Mouse (Mus musculus) inflammation-experienced regulatory T-cells, adult 6 months (primary cell): ENCODE measurements around the gene Akap9. TPM values are rescaled to one million over a fixed set of nuclear protein-coding genes. Genes with fewer than 3 reads are reported as not detected.
"Not testable (repeated sequence)": the region's sequence is repeated elsewhere in the genome, so short reads cannot be mapped to it uniquely, and the experiment has no call there.

Experiments
- ATAC-seq: one replicate; pipeline ENCODE4 v1.8.0; 2017
- polyA plus RNA-seq, 3 experiments: library from polyadenylated mRNA; unstranded; fragments of 100-300 nt; shearing (Covaris generic); gene quantifications; one replicate each; pipeline ENCODE4 v1.2.1; 2017

Akap9 gene
- polyA plus RNA-seq, 3 experiments from 2014 or later = 102 to 198 (median 175) TPM

DNA sequence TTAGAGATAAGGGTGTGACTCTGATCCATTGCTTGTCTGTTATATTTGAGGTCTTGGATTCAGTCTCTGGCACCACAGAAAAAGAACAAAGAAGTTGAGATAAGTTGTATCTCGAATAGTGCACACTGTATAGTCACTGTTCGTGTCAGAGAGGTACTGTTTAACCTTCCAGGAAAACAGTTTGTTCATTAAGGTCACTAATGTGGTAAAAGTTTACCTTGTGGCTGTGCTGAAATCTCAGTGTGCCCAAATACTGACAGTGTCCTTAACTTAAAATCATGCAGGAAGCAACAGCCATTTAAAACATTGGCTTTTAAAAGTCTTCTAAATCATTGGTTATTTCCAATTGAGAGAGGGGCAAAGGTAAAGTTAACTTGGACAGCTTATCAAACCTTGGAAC, 43.1 kb downstream of the Akap9 start:
- ATAC-seq = no peak

DNA sequence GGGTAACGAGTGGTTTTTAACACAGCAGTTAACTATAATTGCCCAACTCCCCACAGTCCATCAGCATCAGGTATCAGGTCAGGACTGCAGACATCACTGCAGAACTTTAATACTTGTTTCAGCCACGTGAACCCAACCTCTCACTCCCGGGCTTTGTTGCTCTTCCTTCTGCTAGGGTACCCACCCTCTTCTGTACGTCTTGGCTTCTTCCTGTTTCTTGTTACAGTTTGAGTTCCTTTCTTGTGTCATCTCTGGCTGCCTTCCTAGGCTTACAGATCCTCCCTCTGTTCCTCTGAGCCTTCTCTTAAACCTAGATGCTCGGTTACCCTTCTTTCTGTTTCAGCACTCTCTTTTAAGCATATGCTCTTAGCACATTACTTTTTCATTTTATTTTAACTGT, 45.9 kb downstream of the Akap9 start:
- ATAC-seq = no peak

GRCm38 (mm10) chr5:3974896-3975295, 47.0 kb downstream of the Akap9 start:
- ATAC-seq = no peak

DNA sequence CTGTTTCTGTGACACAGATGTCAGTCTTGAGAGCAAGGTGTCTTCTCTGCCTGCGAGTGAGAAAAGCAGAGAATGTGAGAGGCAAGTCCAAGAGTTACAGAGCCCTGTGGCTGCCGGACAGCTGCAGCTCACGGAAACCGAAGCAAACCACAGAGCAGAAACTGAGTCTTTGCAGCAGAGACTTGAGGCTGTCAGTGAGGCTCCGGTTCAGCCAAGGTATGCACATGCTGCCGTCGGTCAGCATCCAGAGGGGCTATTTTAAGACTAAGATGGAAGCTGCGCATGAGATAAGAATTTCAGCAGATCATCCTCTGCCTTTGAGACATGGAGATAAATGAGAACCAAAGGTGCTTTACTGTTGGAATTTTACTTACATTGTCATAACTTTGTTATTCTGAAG, 48.3 kb downstream of the Akap9 start:
- ATAC-seq = no peak

GRCm38 (mm10) chr5:3977904-3978303, 50.0 kb downstream of the Akap9 start:
- ATAC-seq = no peak

GRCm38 (mm10) chr5:3989608-3990007, 61.8 kb downstream of the Akap9 start:
- ATAC-seq = no peak

GRCm38 (mm10) chr5:3990499-3990898, 62.6 kb downstream of the Akap9 start:
- no peak for ATAC-seq

GRCm38 (mm10) chr5:4004531-4005469, 76.9 kb downstream of the Akap9 start:
- ATAC-seq = no peak

DNA sequence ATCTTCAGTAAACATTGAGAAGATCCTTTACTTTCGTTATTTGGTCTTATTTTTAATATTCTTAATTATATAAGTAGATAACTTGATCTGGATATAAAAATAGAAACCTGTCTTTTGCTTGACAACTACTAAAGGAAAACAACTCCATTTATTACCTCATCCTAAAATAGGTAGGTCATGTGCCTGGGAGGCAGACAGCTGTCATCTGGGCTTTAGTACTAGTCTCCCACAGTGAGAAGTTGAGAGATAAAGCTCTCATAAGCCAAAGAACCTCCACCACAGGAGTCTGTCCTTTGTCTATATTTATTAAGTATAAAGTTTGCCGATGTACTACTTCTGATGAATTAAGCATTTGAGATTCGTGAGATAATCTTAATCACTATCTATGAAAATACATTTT, 78.8 kb downstream of the Akap9 start:
- no peak for ATAC-seq

GRCm38 (mm10) chr5:4008266-4008665, 80.4 kb downstream of the Akap9 start:
- no peak for ATAC-seq

DNA sequence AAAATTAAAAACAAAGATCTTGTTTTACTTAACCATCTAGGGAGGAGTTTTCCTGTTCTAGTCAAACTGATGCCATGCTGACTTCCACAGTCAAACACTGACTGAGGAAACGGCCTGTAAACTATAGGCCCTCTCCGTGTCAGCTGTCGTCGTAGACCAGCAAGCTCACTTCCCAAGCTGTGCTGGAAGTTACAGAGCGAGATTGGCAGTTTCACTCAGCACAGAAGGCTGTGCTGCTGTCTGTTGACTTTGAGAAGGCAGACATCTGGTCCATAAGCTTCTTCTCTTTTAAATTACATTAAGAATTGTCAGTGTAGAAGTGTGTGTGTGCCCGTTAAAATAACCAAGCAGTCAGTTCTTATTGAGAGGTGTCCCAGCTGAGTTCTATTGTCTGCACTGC, 81.7 kb downstream of the Akap9 start:
- ATAC-seq = no peak

DNA sequence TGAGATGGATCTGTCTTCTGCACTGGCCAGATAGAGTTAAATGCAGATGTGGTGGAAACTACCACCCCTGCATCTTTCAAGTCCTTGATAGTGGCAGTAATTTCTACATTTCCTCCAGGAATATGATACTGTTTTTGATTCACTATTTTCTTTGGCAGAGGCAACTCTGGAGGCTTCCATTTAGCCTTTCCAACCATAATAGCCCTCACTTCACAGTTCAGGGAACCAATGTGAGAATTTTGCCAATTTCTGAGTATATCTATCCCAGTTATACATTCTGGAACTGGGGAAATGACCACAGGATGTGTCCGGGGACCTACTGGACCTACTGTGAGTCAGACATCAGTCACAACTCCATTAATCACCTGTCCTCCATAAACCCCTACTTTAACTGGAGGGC, 89.8 kb downstream of the Akap9 start:
- ATAC-seq = not testable (repeated sequence)

- ATAC-seq = no peak
Observed at GRCm38 (mm10) chr5:4019377-4019776, 91.5 kb downstream of the Akap9 start.

GRCm38 (mm10) chr5:4020018-4020417, 92.2 kb downstream of the Akap9 start:
- no peak for ATAC-seq

- no peak for ATAC-seq
Observed at GRCm38 (mm10) chr5:4023186-4023585, 95.3 kb downstream of the Akap9 start.

DNA sequence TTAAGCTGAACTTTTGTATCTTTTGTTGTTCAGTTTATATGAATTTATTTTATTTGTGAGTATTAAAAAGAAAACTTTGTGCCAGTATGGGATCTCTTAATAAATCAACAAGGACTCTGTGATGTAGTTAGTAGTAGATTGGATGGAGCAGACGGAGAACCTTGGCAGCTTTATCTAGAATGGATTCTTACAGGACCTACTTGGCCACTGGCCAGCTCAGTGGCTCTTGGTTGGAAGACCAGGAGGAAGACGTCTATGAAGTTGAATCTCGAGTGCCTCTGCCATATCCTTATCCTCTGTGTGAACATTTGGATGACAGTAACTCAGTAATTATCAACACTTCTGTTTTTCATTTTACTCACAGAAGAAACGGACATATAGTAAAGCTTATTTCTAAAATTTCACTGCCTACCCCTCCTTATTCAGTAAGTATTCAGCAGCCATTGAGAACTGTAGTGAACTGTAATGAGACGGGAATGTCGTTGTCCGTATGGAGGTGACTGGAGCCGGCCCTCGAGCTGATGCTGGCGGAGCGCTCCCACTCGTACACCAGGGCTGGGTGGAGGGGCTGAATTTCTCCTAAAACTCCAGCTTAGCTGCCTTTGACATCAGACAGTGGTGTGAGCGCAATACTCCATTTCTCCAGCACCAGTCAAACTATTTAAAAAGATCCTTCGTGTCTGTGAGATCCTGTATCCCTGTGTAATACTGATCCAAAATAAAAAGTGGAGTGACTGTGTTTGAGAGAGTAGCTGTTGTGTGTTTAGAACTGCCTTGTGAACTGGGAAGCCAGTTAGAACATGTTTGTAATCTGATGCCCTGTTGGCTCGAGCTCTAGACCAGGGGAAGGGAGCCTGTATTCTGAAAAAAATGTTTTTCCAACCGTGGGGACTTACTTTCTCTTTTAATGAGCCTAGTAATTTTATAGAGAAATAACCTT, 96.2 kb downstream of the Akap9 start:
- ATAC-seq = no peak

GRCm38 (mm10) chr5:4024727-4025126, 96.9 kb downstream of the Akap9 start:
- ATAC-seq = no peak

GRCm38 (mm10) chr5:4026336-4026735, 98.5 kb downstream of the Akap9 start:
- ATAC-seq = not testable (repeated sequence)

DNA sequence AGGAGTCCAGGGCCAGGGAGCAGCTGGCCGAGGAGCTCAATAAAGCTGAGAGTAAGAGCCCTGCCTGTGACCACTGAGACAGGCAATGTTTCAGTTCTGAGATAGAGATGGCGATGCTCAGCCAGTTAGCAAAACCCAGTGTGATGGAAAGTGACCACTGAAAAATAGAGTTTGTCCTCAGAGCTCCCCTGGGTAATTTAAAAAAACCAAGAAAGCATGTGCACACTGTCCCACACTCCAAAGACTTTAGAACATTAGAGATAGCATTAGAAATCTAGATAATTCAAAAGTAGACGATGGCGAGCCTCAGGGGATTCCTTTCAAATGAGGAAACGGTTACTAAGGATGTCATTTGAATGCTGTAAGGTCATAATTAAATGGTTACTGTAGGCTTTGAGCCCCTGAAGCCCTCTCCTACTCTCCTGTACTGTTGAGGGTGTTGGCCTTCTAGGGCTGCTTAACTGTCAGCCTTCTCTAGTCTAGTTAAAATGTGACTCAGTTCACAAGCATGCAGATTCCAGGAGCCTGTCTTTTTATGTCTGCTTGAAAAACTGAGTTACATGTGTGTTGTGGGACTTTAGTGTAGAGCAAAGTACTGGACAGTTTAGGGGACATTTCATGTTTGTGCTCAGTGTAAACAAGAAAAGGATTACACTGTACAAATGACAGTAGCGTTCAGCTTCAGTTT, 100.8 kb downstream of the Akap9 start:
- no peak for ATAC-seq

DNA sequence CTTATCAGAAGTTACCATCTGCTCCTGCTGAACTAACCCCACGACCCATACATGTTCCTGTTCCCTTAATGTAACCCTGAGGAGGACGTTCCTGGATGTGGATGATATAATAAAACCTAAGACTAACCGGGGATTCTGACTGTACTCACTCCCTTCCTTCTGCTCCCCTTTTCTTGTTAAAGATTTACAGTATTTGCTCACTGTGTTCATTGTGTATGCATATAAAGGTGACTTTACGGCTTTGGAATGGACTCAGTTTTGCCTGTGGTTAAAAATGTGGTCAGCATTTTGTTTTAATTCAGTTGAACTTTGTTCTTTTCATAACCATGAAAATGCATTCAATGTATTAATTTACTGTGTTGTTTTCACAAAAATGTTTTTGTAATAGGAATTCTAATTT, 104.0 kb downstream of the Akap9 start:
- ATAC-seq = no peak

DNA sequence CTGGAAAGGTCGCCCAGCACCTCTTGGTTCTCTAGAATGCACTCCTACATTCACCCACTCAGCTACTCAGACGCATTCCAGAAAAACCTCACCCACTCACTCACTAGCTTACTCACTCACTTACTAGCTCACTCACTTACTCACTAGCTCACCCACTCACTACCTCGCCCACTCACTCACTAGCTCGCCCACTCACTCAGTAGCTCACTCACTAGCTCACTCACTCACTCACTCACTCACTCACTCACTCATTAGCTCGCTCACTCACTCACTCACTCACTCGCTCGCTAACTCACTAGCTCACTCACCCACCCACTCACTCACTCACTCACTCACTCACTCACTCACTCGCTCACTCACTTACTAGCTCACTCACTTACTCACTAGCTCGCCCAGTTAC, 108.8 kb downstream of the Akap9 start:
- ATAC-seq = no peak

GRCm38 (mm10) chr5:4039351-4039750, 111.5 kb downstream of the Akap9 start:
- no peak for ATAC-seq

DNA sequence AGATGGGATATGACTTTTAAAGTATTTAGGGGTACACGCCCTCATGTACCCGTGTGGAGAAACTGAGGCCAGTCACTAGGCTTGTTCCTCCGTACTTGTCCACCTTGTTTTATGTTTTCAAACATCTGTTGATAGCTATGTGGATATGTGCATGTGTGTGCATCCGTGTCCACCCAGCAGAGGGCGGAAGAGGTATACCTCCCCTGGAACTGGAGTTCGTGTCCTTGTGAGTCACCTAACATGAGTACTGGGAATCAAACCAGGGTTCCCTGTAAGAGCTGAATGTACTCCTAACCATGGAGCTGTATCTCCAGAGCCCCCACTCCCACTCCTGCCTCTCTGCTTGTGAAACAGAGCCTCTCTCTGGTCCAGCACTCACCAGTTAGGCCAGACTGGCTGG, 112.5 kb downstream of the Akap9 start:
- no peak for ATAC-seq
